Mouse (Mus musculus): ENCODE data around the gene Yif1a. TPM values are rescaled to one million over a fixed set of nuclear protein-coding genes. Genes with fewer than 3 reads are reported as not detected.

Yif1a gene
- polyA plus RNA-seq, 2 experiments = 130 to 144 TPM

GRCm38 (mm10) chr19:5095887-5096474 is 7.6 kb downstream of the Yif1a start:
- peaks cover 44% of the 10 kb centered on the region for H3K36me3 ChIP-seq (ENCODE audit: control insufficient read depth, insufficient read depth, low read length)
- H3K27ac ChIP-seq (replicated peaks; ENCODE audit: low read depth, low read length) = no peak overlapping the region
- WGBS = 7% methylated on average over 9 of the region's 9 CpGs
- H3K4me2 ChIP-seq (replicated peaks; ENCODE audit: low read depth, low read length, severe bottlenecking) = peak overlapping the region; percentile 99; the same call in 1 of the 2 replicates
- H3K4me3 ChIP-seq (replicated peaks; ENCODE audit: low read length) = no peak overlapping the region
- H3K27me3 ChIP-seq (ENCODE audit: control insufficient read depth, insufficient read depth, low read length) = no peaks in the 10 kb centered on the region
- peak overlapping the region; percentile 34 for H3K9ac ChIP-seq (ENCODE audit: low read depth, low read length, severe bottlenecking)
- H3K9me3 ChIP-seq (ENCODE audit: control insufficient read depth, low read length) = no peaks in the 10 kb centered on the region
- DNase-seq (ENCODE audit: low spot score) (no peak), ATAC-seq (ENCODE audit: low FRiP score, low read depth) (no peak)
- TF ChIP-seq POLR2A (IDR thresholded peaks at IDR 0.05; ENCODE audit: borderline replicate concordance, extremely low read depth, insufficient read depth, insufficient read length) = no peak
- peaks cover 38% of the 10 kb centered on the region for H3K4me1 ChIP-seq (ENCODE audit: control insufficient read depth, insufficient read depth, low read length)

- peak overlapping the region; percentile 74 for H3K4me3 ChIP-seq (replicated peaks; ENCODE audit: low read length)
These were observed 9.4 kb downstream of the Yif1a start for GRCm38 (mm10) chr19:5097521-5098362.

GRCm38 (mm10) chr19:5098363-5099143 is 10.2 kb downstream of the Yif1a start, which contains the start of gene Cnih2:
Cnih2 (minus strand) TSS chr19:5098521.
- peak within 1 kb of the TSS; percentile 74 for H3K4me3 ChIP-seq (replicated peaks; ENCODE audit: low read length)
- H3K9me3 ChIP-seq (ENCODE audit: control insufficient read depth, low read length) = no peaks in the 10 kb centered on the region
- H3K9ac ChIP-seq (ENCODE audit: low read depth, low read length, severe bottlenecking) = peak within 1 kb of the TSS; percentile 90
- peak within 1 kb of the TSS; percentile 99 for H3K4me2 ChIP-seq (replicated peaks; ENCODE audit: low read depth, low read length, severe bottlenecking)
- H3K4me1 ChIP-seq (ENCODE audit: control insufficient read depth, insufficient read depth, low read length) = peaks cover 38% of the 10 kb centered on the region
- H3K27ac ChIP-seq (replicated peaks; ENCODE audit: low read depth, low read length) = no peak within 1 kb of the TSS
- no peak for TF ChIP-seq POLR2A (IDR thresholded peaks at IDR 0.05; ENCODE audit: borderline replicate concordance, extremely low read depth, insufficient read depth, insufficient read length)
- H3K27me3 ChIP-seq (ENCODE audit: control insufficient read depth, insufficient read depth, low read length) = no peaks in the 10 kb centered on the region
- 5% methylated on average over 29 of the region's 48 CpGs for WGBS
- DNase-seq (ENCODE audit: low spot score) = peak; percentile 61
- H3K36me3 ChIP-seq (ENCODE audit: control insufficient read depth, insufficient read depth, low read length) = peaks cover 44% of the 10 kb centered on the region
- peak; percentile 72 for ATAC-seq (ENCODE audit: low FRiP score, low read depth)

More at GRCm38 (mm10) chr19:5097521-5098362, 9.4 kb downstream of the Yif1a start:
- TF ChIP-seq POLR2A (IDR thresholded peaks at IDR 0.05; ENCODE audit: borderline replicate concordance, extremely low read depth, insufficient read depth, insufficient read length) = no peak
- Histone ChIP-seq H3K36me3 (ENCODE audit: control insufficient read depth, insufficient read depth, low read length) (peaks cover 44% of the 10 kb centered on the region), H3K4me1 (ENCODE audit: control insufficient read depth, insufficient read depth, low read length) (peaks cover 38% of the 10 kb centered on the region), H3K27ac (replicated peaks; ENCODE audit: low read depth, low read length) (no peak overlapping the region), H3K4me2 (replicated peaks; ENCODE audit: low read depth, low read length, severe bottlenecking) (peak overlapping the region; percentile 99), H3K9me3 (ENCODE audit: control insufficient read depth, low read length) (no peaks in the 10 kb centered on the region), H3K27me3 (ENCODE audit: control insufficient read depth, insufficient read depth, low read length) (no peaks in the 10 kb centered on the region), H3K9ac (ENCODE audit: low read depth, low read length, severe bottlenecking) (peak overlapping the region; percentile 90)
- DNase-seq (ENCODE audit: low spot score) = no peak
- 5% methylated on average over 25 of the region's 31 CpGs for WGBS
- ATAC-seq (ENCODE audit: low FRiP score, low read depth) = no peak

GRCm38 (mm10) chr19:5106074-5106473 is 17.7 kb downstream of the Yif1a start:
- Histone ChIP-seq H3K4me3 (replicated peaks; ENCODE audit: low read length) (peak overlapping the region; percentile 80), H3K9ac (ENCODE audit: low read depth, low read length, severe bottlenecking) (peak overlapping the region; percentile 88), H3K9me3 (ENCODE audit: control insufficient read depth, low read length) (no peaks in the 10 kb centered on the region), H3K27me3 (ENCODE audit: control insufficient read depth, insufficient read depth, low read length) (no peaks in the 10 kb centered on the region), H3K4me2 (replicated peaks; ENCODE audit: low read depth, low read length, severe bottlenecking) (peak overlapping the region; percentile 94), H3K27ac (replicated peaks; ENCODE audit: low read depth, low read length) (peak overlapping the region; percentile 97), H3K36me3 (ENCODE audit: control insufficient read depth, insufficient read depth, low read length) (peaks cover 77% of the 10 kb centered on the region), H3K4me1 (ENCODE audit: control insufficient read depth, insufficient read depth, low read length) (peaks cover 9% of the 10 kb centered on the region)
- no peak for ATAC-seq (ENCODE audit: low FRiP score, low read depth)
- 18% methylated on average over 9 of the region's 9 CpGs for WGBS
- no peak for DNase-seq (ENCODE audit: low spot score)
- TF ChIP-seq POLR2A (IDR thresholded peaks at IDR 0.05; ENCODE audit: borderline replicate concordance, extremely low read depth, insufficient read depth, insufficient read length) = no peak

- H3K36me3 ChIP-seq (ENCODE audit: control insufficient read depth, insufficient read depth, low read length) = peaks cover 77% of the 10 kb centered on the region
- ATAC-seq (ENCODE audit: low FRiP score, low read depth) = peak; percentile 98
These were observed 18.4 kb downstream of the Yif1a start, which contains the start of gene Rab1b for GRCm38 (mm10) chr19:5106731-5107191. Rab1b (minus strand) TSS chr19:5107072.

More at GRCm38 (mm10) chr19:5106731-5107191, 18.4 kb downstream of the Yif1a start, which contains the start of gene Rab1b:
- peak within 1 kb of the TSS; percentile 94 for H3K4me2 ChIP-seq (replicated peaks; ENCODE audit: low read depth, low read length, severe bottlenecking)
- 0% methylated on average over 38 of the region's 46 CpGs for WGBS
- H3K4me3 ChIP-seq (replicated peaks; ENCODE audit: low read length) = peak within 1 kb of the TSS; percentile 80
- TF ChIP-seq POLR2A (IDR thresholded peaks at IDR 0.05; ENCODE audit: borderline replicate concordance, extremely low read depth, insufficient read depth, insufficient read length) = 0 out of 2 replicates have a peak, but pooled peaks have one; percentile 50
- peak within 1 kb of the TSS; percentile 88 for H3K9ac ChIP-seq (ENCODE audit: low read depth, low read length, severe bottlenecking)
- no peaks in the 10 kb centered on the region for H3K27me3 ChIP-seq (ENCODE audit: control insufficient read depth, insufficient read depth, low read length)
- no peaks in the 10 kb centered on the region for H3K9me3 ChIP-seq (ENCODE audit: control insufficient read depth, low read length)
- H3K27ac ChIP-seq (replicated peaks; ENCODE audit: low read depth, low read length) = peak within 1 kb of the TSS; percentile 97
- peak; percentile 98 for DNase-seq (ENCODE audit: low spot score)
- H3K4me1 ChIP-seq (ENCODE audit: control insufficient read depth, insufficient read depth, low read length) = peaks cover 9% of the 10 kb centered on the region

Measured in limb, embryonic 14.5 days (tissue).